Mouse (Mus musculus): ENCODE measurements around the gene Erap1. TPM values are rescaled to one million over a fixed set of nuclear protein-coding genes. Genes with fewer than 3 reads are reported as not detected.

Gene Erap1
- polyA plus RNA-seq, 1 experiment from 2014 or later = 4.6 TPM

Other genes starting within 250 kb of the Erap1 start
- 8.4 and 8.8 TPM in 2 replicates for gene Zfp72, start 248.7 kb upstream of the Erap1 start, polyA plus RNA-seq (2014; fragmentation: Nextera tagmentation; extraction: Ambion mirVana)
- 68.4 and 74.2 TPM in 2 replicates for gene Ftl1-ps1, start 239.9 kb upstream of the Erap1 start, polyA plus RNA-seq (2014; fragmentation: Nextera tagmentation; extraction: Ambion mirVana)
- gene Zfp825, start 145.6 kb upstream of the Erap1 start, polyA plus RNA-seq (2014; fragmentation: Nextera tagmentation; extraction: Ambion mirVana) = 23.3 and 25.6 TPM in 2 replicates
- gene Cast, start 169.2 kb downstream of the Erap1 start, polyA plus RNA-seq (2014; fragmentation: Nextera tagmentation; extraction: Ambion mirVana) = 22.3 and 24.4 TPM in 2 replicates